Mouse (Mus musculus) hindlimb bud, embryonic 11.5 days (tissue): ENCODE measurements around the gene Senp5.
A peak's percentile ranks its signal among the peaks of the same experiment; 100 is the strongest.

ENCODE experiments used
- DNase-seq: peaks from one replicate; pipeline ENCODE4 v3.0.0-alpha.2; 2012; ENCODE audit warnings: low read depth, low spot score; ENCODE audit errors: extremely low spot score

Gene Senp5

GRCm38 (mm10) chr16:31943980-31944379 lies 59.1 kb downstream of the Senp5 start:
- no peak for DNase-seq

DNA sequence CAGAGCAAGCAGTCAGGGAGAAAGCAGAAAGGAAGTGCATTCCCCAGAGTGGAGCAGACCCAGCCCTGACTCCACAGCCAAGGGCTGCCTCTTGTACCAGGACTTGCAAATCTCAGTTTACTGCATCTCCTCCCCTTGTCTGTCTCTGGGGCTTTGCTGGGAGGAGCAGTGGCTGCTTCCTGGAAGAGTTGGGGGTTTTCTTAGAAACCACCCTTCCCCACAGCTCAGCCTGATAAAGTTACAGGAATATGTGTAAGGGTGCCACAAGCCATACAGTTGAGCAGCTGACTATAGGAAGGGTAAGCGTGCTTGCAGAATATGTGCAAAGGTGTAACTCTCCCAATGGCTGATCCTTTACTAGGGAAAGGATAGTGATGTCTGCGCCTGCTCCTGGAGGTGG lies 62.5 kb downstream of the Senp5 start:
- no peak for DNase-seq

DNA sequence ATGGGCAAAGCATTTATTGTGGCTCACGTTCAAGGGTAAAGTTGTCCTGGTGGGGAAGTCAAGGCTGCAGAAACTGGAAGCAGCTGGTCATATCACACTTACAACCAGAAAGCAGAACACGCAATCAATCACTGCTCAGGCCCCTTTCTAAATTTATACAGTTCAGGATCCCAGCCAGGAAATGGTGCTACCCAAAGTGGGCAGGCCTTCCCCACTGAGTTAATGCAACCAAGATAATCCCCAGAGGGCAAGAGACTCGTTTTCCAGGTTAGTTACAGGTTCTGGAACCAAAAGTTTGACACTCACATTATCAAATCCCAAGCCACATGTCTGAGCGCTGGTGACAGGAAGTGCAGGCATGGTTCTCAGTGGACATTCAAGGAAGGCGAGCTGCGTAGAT lies 64.2 kb downstream of the Senp5 start:
- no peak for DNase-seq

DNA sequence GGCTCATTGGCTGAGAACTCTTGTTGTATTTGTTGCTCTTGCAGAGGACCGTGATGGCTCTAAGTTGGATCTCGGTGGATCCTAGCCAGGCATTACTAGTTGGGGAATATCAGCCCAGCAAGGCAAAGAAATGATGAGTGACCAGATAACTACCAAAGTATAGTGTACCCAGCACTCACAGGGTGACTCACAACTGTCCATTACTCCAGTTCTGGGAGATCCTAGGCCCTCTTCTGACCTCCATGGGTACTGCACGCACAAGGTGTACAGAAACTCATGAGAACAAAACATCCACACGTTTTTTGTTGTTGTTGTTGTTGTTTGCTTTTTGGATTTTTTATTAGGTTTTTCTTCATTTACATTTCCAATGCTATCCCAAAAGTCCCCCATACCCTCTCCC lies 66.5 kb downstream of the Senp5 start:
- DNase-seq, result no peak

- no peak for DNase-seq
These were observed 67.8 kb downstream of the Senp5 start for GRCm38 (mm10) chr16:31935091-31935979.

DNA sequence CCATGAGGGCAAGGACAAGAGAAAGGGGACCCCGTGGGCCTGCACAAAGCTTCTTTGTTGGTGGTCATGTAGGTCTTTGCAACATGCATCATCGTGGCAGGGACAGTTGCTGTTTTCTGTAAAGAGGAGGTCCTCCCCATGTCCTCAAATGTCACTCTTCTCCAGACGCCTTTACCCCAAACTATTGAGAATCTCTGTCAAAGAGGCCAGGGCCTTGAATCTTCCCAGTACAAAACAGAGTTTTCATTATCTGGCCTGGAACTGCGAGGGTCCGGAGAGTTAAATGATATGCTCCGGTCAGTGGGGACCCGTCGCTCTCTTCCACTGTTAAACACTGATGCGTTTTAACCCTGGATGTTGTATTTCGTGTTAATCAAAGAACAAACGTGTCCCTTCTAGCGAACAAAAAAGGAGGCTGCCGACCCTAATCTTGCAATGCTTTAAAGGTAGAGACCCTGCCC lies 68.5 kb downstream of the Senp5 start:
- DNase-seq, result no peak

DNA sequence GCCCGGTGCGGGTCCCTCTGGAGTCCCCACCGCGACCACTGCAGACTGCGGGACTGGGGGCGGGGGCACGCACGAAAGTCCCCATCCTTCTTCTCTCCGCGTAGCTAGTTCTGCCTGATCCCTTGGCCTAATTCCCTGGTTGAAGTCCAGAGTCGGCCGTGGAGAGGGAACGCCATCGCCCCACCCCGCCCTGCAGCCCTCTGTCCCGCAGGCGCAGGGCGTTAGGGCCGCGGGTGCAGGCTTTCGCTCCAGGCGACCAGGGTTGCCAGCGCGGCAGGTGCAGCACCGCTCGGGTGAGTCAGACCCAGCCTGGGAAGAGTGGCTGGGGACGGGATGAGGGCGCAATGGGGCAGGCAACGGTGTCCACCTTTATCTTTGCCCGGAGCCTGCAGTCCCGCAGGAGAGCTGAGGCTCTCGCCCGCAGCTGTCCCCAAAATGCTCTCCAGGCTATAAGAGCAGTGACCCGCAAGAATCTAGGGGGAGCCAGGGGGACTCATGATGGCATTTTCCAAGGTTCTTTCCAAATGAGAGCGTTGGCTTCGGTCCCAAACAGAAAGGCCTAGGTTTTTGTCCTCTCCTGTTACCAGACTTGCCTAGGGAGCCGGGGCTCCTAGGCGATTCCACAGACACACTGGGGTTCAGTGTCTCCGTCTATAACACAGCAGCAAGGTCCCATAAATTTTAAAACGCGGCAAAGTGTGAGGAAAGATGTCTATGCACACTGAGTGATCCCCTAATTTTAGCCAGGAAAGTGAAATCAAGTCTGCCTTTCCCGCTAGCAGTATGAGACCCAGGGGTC lies 69.1 kb downstream of the Senp5 start, which contains the start of gene Pigz:
Pigz (plus strand) TSS at position 101 of the 799 bp plus-strand sequence.
- DNase-seq, result no peak

GRCm38 (mm10) chr16:31932840-31933697 lies 70.0 kb downstream of the Senp5 start:
- DNase-seq, result peak; percentile 86

DNA sequence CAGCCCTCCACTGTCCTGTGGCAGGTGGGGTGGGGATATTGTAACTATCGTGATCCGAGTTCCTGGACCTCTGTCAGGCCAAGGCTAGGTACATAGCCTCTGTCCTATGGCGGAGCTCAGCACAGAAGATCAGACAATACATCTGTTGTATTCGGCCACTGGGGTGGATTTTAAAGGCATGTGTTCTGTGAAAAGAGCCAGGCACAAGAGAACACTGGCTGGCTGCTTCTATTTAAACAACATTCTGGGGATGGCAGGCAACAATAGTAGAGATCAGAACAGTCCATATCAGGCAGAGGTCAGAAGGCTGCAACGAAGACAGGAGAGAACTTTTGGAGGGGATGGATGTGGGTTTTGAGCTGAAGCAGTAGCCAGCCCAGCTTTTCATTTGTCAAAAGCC lies 70.8 kb downstream of the Senp5 start:
- no peak for DNase-seq

DNA sequence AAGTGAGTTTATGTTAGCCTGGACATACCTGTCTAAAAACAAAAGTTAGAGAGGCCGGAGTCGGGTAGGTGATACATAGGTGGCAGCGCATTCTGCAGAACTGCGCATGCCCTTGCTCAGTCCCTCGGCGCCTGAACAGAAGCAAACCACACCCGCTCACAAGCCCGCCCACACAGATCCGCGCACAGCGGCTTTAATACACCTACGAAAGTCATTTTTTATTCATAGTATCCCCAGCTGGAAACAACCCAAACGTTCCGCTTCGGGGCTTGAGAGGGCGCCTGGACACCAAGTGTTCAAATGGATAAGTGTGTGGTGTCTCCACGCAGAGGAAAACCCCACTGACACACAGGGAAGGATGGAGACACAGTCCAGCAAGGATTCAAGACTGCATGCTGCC lies 71.8 kb downstream of the Senp5 start:
- no peak for DNase-seq

DNA sequence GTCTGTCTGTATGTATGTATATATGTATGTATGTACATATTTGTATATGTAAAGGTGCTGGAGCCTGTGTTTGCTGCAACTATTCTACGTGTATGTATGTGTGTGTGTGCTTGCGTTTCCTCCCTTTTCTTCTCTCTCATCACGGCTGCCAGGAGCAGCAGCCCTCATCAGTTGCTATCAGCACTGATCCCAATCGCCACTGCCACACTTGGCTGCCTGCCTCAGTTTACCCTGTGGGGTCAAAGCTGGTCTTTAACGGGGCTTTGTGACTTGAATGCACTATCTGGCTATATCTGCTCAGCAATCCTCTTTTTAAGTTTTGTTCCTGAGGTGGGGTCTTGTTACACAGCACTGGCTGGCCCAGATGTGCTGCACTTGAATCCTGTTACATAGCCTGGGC lies 75.7 kb downstream of the Senp5 start:
- no peak for DNase-seq

DNA sequence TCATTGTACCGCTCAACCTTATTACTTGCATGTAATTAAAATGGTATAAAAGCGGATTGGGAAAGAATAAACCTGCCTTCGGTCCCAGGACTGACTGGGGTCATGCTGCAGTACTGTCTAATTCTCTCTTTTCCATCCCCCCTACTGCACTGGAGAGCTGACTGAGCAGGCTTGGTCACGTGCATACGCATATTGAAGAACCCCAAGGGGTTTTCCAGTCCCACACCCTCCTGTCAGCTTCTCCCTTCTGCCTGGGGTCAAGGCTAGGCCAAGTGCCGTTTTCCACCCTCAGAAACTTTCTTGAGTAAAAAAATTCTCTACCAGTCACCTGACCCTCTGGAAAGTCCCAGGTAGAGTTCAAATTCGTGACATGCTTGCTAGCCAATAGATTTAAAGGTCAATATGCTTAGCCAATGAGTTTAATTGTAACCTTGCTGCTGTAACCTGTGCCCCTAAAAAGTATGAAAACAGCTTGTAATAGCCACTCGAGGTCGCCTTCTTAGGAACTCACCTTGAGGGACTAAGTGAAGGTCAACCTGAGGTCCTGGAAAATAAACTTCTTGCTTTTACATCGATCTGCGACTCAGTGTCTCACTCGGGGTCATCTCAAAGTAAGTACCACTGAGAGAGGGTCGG lies 76.4 kb downstream of the Senp5 start:
- no peak for DNase-seq

DNA sequence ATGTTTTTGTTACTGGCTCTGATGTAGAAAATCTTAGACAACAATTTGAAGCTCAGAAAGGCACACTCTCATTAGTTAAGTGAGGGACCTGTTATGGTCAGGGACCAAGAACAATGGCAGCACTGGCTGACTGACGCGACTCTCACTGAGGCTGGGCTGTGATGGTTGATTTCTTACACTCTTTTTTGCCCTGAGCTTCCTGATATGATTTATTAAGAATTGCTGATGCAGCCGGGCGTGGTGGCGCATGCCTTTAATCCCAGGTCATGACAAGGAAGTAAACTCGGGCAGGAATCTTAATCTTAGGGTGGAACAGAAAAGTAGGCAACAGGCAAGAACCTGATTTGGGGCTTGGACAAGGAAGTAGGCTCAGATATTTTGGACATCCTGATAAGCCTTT lies 77.0 kb downstream of the Senp5 start:
- no peak for DNase-seq

- DNase-seq, result no peak
These were observed 78.7 kb downstream of the Senp5 start for GRCm38 (mm10) chr16:31924368-31924767.

DNA sequence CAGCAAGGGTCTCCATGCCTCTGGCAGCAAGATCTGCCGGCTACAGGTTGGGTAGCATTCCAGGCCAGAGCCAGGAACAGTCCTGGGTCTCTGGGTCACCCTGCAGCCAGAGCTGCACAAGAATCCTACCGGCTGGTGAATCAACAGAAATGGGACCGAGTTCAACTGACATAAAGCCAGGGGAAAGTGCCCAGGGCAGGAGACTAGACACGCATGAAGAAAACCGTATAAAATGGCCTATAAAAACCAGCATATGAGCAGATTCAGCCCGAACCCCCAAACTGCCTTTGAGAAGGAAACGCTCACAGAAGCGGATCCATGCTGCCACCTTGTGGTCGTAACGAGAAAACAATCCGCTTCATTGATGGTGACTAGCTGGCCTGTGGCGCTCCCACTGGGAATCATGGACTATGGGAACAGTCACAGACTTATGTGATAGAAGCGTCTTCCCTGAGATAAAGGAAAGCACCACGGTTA lies 84.8 kb downstream of the Senp5 start:
- DNase-seq, result peak; percentile 85

DNA sequence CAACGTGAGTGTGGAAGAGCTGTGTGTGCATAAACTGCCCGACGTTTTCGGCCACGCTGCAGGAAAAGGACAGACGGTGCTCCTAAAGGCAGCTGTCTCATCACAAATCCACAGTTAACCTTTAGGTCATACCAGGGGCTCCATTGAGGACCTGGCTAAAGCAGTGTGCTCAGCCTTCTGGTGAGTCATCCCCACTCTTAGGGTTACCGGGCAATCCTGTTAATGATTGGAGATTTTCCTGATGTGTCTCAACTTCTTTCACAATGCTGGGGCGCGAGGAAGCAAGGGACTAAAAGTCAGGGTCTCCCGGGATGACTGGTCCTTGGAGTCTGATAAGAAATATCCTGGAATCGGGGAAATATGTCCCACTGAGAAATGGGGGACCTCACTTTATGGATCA lies 85.3 kb downstream of the Senp5 start:
- no peak for DNase-seq

GRCm38 (mm10) chr16:31910281-31910847 lies 92.7 kb downstream of the Senp5 start:
- no peak for DNase-seq
